ENCODE assay signal across 8 mouse cellular contexts in the genomic region with DNA sequence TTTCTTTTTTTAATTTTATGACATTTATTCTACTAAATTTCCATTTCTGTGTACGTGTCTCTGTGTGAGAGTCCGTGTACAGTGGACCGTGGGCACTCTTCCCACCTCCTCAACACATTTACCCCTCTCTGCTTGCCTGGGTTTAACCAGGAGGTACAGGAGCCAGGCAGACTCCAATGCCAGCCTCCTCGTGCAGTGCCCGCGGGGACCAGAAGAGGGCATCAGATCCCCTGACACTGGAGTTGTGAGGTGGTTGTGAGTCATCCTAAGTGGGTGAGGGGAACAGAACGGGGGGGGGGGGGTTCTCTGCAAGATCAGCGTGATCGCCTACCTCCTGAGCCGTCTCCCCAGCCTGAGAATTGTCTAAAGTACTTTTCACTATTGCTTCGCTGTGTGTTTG. TPM values are rescaled to one million over a fixed set of nuclear protein-coding genes. Genes with fewer than 3 reads are reported as not detected.
DNase-seq lines count a peak whose midpoint lies in the region; ATAC-seq lines count a peak whose summit lies in the region.
"Had no signal": no experiment of that assay in that cellular context is flagged by ENCODE, and none has a peak within 500 bp of the region (broad histone marks: within the 10 kb centered on the region; RNA-seq: fewer than 3 reads in every experiment).

No protein-coding gene starts in this region.

- peak; percentile 47 for DNase-seq in ovary, postnatal 14 days (ENCODE audit: low spot score)
- DNase-seq in ovary, adult 18-20 months (ENCODE audit: low spot score), result no peak
- DNase-seq in adipocyte (ENCODE audit: low spot score), result peak; percentile 67
- peak; percentile 60 for DNase-seq in kidney, postnatal 14 days
- DNase-seq in lung, postnatal 14 days, result peak; percentile 70
- DNase-seq in spleen, adult 18-20 months, result peak; percentile 30 to 68

- peak; percentile 50 for ATAC-seq in common myeloid progenitor, adult 5-6 weeks (replicated peaks; ENCODE audit: low read depth, poor library complexity, severe bottlenecking)

RNA-seq across cellular contexts. Expression of gene Oxt, which starts 2.2 kb away (rescaled TPM):
- not detected in 2 replicates for total RNA-seq in common myeloid progenitor, adult 5-6 weeks (2017)
- total RNA-seq: hematopoietic stem cell, adult 5-6 weeks had no signal

RNA-seq across cellular contexts. Expression of gene Avp, which starts 4.2 kb away (rescaled TPM):
- not detected in 2 replicates for total RNA-seq in common myeloid progenitor, adult 5-6 weeks (2017)
- total RNA-seq: hematopoietic stem cell, adult 5-6 weeks had no signal

RNA-seq across cellular contexts. Expression of gene Mrps26, which starts 14.6 kb away (rescaled TPM):
- 52.1 and 53.8 TPM in 2 replicates for total RNA-seq in common myeloid progenitor, adult 5-6 weeks (2017)

RNA-seq across cellular contexts. Expression of gene Fastkd5, which starts 51.7 kb away (rescaled TPM):
- total RNA-seq in common myeloid progenitor, adult 5-6 weeks (2017), result 19.1 and 22.8 TPM in 2 replicates

RNA-seq across cellular contexts. Expression of gene Ubox5, which starts 51.7 kb away (rescaled TPM):
- 6.3 and 7.3 TPM in 2 replicates for total RNA-seq in common myeloid progenitor, adult 5-6 weeks (2017)
